Mouse (Mus musculus): ENCODE measurements at regions not wholly inside any gene's neighbourhood (a gene's known extent, or its start where the extent isn't known, plus 50 kb on each side); places are given as distances from the start of the nearest gene placed in this dataset.

DNA sequence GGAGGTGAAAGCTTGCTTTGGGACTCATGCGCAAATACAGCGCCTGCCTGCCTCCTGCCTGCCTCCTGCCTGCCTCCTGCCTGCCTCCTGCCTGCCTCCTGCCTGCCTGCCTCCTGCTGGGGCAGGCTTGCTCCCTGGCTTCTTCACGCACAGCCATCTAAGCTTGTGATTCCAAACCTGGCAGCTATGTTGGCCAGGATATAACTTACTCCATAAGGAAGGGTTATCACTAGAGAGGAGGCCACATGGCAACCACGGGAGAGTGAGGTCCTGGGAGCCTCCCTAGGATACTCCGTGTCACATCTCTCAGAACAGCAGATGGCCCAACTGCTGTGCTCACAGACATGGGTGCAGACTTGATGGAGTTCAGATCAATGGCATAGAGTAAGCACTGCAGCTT is 163.1 kb downstream of the Uaca start:
- TF ChIP-seq POLR2A (IDR thresholded peaks at IDR 0.05; ENCODE audit: extremely low read depth, insufficient read depth, low read length): no peak
- TF ChIP-seq CTCF (IDR thresholded peaks at IDR 0.05; ENCODE audit: extremely low read depth, insufficient read depth, low read length): no peak
